11 mouse cellular contexts compared by ENCODE assay signal in genomic region chr3:38235736-38236083, GRCm38 (mm10).
A peak's percentile ranks its signal among the peaks of the same experiment; 100 is the strongest.
DNase-seq lines count a peak whose midpoint lies in the region; ATAC-seq lines count a peak whose summit lies in the region.
"Had no signal": no experiment of that assay in that cellular context is flagged by ENCODE, and none has a peak within 500 bp of the region (broad histone marks: within the 10 kb centered on the region; RNA-seq: fewer than 3 reads in every experiment).

No protein-coding gene starts in this region.

- H3K4me2 ChIP-seq in heart, embryonic 13.5 days = peak overlapping the region; percentile 7; the same call in 1 of the 2 replicates
- H3K4me2 ChIP-seq in heart, embryonic 11.5 days = no peak overlapping the region
- H3K4me2 ChIP-seq in limb, embryonic 13.5 days (replicated peaks) = peak overlapping the region; percentile 28; the same call in 1 of the 2 replicates
- H3K4me2 ChIP-seq: hindbrain, embryonic 15.5 days had no signal

- no peak overlapping the region for H3K4me3 ChIP-seq in heart, embryonic 13.5 days
- H3K4me3 ChIP-seq in heart, embryonic 11.5 days (ENCODE audit: low read depth, low read length) = no peak overlapping the region
- no peak overlapping the region for H3K4me3 ChIP-seq in limb, embryonic 13.5 days
- H3K4me3 ChIP-seq: hindbrain, embryonic 15.5 days had no signal

- peaks cover 37% of the 10 kb centered on the region for H3K4me1 ChIP-seq in heart, embryonic 13.5 days
- peaks cover 5% of the 10 kb centered on the region; the same call in 1 of the 2 replicates for H3K4me1 ChIP-seq in heart, embryonic 11.5 days (ENCODE audit: control insufficient read depth, insufficient read depth, low read length)
- peaks cover 39% of the 10 kb centered on the region for H3K4me1 ChIP-seq in limb, embryonic 13.5 days

- H3K27ac ChIP-seq in heart, embryonic 13.5 days (replicated peaks) = 0 out of 2 replicates have a peak overlapping the region, but pooled peaks have one; percentile 36
- H3K27ac ChIP-seq in heart, embryonic 11.5 days (ENCODE audit: low read depth, low read length) = no peak overlapping the region
- H3K27ac ChIP-seq in limb, embryonic 13.5 days = no peak overlapping the region
- H3K27ac ChIP-seq: hindbrain, embryonic 15.5 days had no signal

- H3K9ac ChIP-seq in heart, embryonic 13.5 days = no peak overlapping the region
- no peak overlapping the region for H3K9ac ChIP-seq in heart, embryonic 11.5 days (ENCODE audit: low read depth, low read length)
- no peak overlapping the region for H3K9ac ChIP-seq in limb, embryonic 13.5 days
- H3K9ac ChIP-seq: hindbrain, embryonic 15.5 days had no signal

- no peaks in the 10 kb centered on the region for H3K27me3 ChIP-seq in heart, embryonic 13.5 days (replicated peaks)
- H3K27me3 ChIP-seq in heart, embryonic 11.5 days (ENCODE audit: control insufficient read depth, insufficient read depth, low read length) = no peaks in the 10 kb centered on the region
- H3K27me3 ChIP-seq in limb, embryonic 13.5 days = no peaks in the 10 kb centered on the region
- H3K27me3 ChIP-seq: hindbrain, embryonic 15.5 days had no signal

- ATAC-seq in heart, embryonic 13.5 days (ENCODE audit: extremely low read depth, insufficient number of reproducible peaks, low FRiP score, low TSS enrichment) = no peak
- no peak for ATAC-seq in heart, embryonic 11.5 days (replicated peaks; ENCODE audit: insufficient number of reproducible peaks, low FRiP score, low TSS enrichment)
- ATAC-seq in limb, embryonic 13.5 days (ENCODE audit: low FRiP score, low read depth) = no peak

- peak; percentile 15 for DNase-seq in lung, postnatal 36 days
- DNase-seq in lung, postnatal 25 days (ENCODE audit: low spot score) = no peak
- DNase-seq in adipocyte (ENCODE audit: low spot score) = peak; percentile 57
- no peak for DNase-seq in kidney, adult 11 months
- no peak for DNase-seq in frontal cortex, postnatal 10 days (ENCODE audit: low spot score in 2 of 2)
- DNase-seq: adrenal gland, postnatal 25 days; right cerebral cortex, postnatal 25 days had no signal

- no peaks in the 10 kb centered on the region for H3K36me3 ChIP-seq in heart, embryonic 13.5 days
- H3K36me3 ChIP-seq in heart, embryonic 11.5 days (ENCODE audit: control insufficient read depth, insufficient read depth, low read length) = no peaks in the 10 kb centered on the region
- no peaks in the 10 kb centered on the region for H3K36me3 ChIP-seq in limb, embryonic 13.5 days
- H3K36me3 ChIP-seq: hindbrain, embryonic 15.5 days had no signal

- no peaks in the 10 kb centered on the region for H3K9me3 ChIP-seq in heart, embryonic 13.5 days
- no peaks in the 10 kb centered on the region for H3K9me3 ChIP-seq in heart, embryonic 11.5 days (replicated peaks; ENCODE audit: control insufficient read depth, low read length)
- no peaks in the 10 kb centered on the region for H3K9me3 ChIP-seq in limb, embryonic 13.5 days
- H3K9me3 ChIP-seq: hindbrain, embryonic 15.5 days had no signal

- WGBS in heart, embryonic 13.5 days = 69% methylated on average over 9 of the region's 9 CpGs
- WGBS in heart, embryonic 11.5 days (ENCODE audit: insufficient replicate concordance) = 76% methylated on average over 9 of the region's 9 CpGs
- 70% methylated on average over 9 of the region's 9 CpGs for WGBS in limb, embryonic 13.5 days

Comparison
In these comparisons a context has a peak if more than half of its experiments do, and no peak if none do; other contexts are left out.
1. DNase-seq: peak in lung, postnatal 36 days (single experiment) and adipocyte (single experiment); none in lung, postnatal 25 days (single experiment), kidney, adult 11 months (single experiment) and frontal cortex, postnatal 10 days (0 of 2).